Mouse (Mus musculus) limb, embryonic 10.5 days (tissue): ENCODE data around the gene Proca1. TPM values are rescaled to one million over a fixed set of nuclear protein-coding genes. Genes with fewer than 3 reads are reported as not detected.

Experiments
- DNase-seq: peaks from one replicate; pipeline ENCODE4 v3.0.0-alpha.2; 2017; ENCODE audit warnings: low spot score
- H3K27ac ChIP-seq: fragments of 300-500 bp; sonication (generic); 2 replicates; pipeline ENCODE4 v1.5.1; 2016; ENCODE audit warnings: mild to moderate bottlenecking
- H3K27me3 ChIP-seq: fragments of 300-500 bp; sonication (generic); 2 replicates; pipeline ENCODE4 v1.6.1; 2016; ENCODE audit warnings: low read depth, mild to moderate bottlenecking; ENCODE audit not compliant: poor library complexity, severe bottlenecking
- H3K36me3 ChIP-seq: fragments of 300-500 bp; sonication (generic); 2 replicates; pipeline ENCODE4 v1.6.1; 2016; ENCODE audit warnings: mild to moderate bottlenecking, moderate library complexity
- H3K4me1 ChIP-seq: fragments of 300-500 bp; sonication (generic); 2 replicates; pipeline ENCODE4 v1.6.1; 2016
- H3K4me3 ChIP-seq: fragments of 300-500 bp; sonication (generic); 2 replicates; pipeline ENCODE4 v1.5.1; 2016; ENCODE audit warnings: mild to moderate bottlenecking, moderate library complexity
- H3K9me3 ChIP-seq: fragments of 300-500 bp; sonication (generic); replicated peaks from 2 replicates; pipeline ENCODE4 v1.6.1; 2016; ENCODE audit warnings: mild to moderate bottlenecking
- WGBS: fragments of 180-500 bp; shearing (Covaris S2); methylation state at CpG from one replicate; pipeline ENCODE4 v1.1.7; 2016; 5-methylcytosine and 5-hydroxymethylcytosine counted together
- microRNA-seq: library from miRNA; unstranded; fragments of <30 nt; microRNA quantifications from one replicate; pipeline ENCODE4, GENCODE M21; 2017
- polyA plus RNA-seq: library from polyadenylated mRNA; unstranded; fragments of >200 nt; fragmentation: Nextera tagmentation; extraction: Ambion mirVana; gene quantifications from 2 replicates; pipeline ENCODE4 v1.2.1, GENCODE M21; 2016

Proca1 gene
- polyA plus RNA-seq, 1 experiment from 2014 or later = 1.6 TPM

DNA sequence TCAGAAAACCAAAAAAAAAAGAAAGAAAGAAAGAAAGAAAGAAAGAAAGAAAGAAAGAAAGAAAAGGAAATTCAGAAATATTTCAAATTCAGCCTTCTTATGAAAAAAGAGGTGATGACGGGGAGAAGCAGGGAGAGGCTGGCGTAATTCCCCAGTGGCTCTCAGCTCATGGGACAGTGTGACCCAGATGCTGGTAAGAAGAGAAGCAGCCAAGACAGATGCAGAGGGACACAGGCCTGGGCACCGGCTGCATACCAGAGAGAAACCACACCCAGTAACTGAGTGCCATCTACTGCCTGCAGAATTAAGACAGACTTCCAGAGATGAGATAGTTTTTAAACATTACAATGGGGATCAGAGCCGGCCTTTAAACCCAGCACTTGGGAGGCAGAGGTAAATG is 30.4 kb downstream of the Proca1 start:
- Histone ChIP-seq H3K4me3 (no peak overlapping the region), H3K27me3 (no peaks in the 10 kb centered on the region), H3K4me1 (no peaks in the 10 kb centered on the region), H3K9me3 (no peaks in the 10 kb centered on the region), H3K36me3 (peaks cover 100% of the 10 kb centered on the region), H3K27ac (no peak overlapping the region)
- DNase-seq = no peak
- WGBS = 93% methylated on average over 4 of the region's 4 CpGs

DNA sequence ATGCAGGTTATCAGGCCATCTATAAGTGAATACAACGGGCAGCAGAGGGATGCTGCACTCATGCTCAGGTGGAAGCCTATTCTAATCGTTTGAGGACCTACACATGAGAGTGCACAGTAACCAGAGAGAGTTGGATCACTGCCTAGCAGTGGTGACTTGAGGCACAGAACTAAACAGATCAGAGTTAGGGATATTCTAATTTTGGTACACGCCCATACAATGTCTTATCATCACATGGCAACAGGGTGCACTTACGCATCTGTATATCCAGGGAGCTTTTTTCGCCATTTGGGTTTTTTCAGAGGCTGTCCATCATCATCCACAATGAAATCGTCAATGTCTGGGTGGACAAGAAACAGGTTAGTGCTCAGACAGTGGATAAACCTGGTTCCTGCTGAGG is 38.3 kb downstream of the Proca1 start:
- Histone ChIP-seq H3K9me3 (no peaks in the 10 kb centered on the region), H3K27me3 (no peaks in the 10 kb centered on the region), H3K4me3 (no peak overlapping the region), H3K4me1 (no peaks in the 10 kb centered on the region), H3K36me3 (peaks cover 97% of the 10 kb centered on the region), H3K27ac (no peak overlapping the region)
- WGBS = 91% methylated on average over 6 of the region's 6 CpGs
- DNase-seq = no peak

GRCm38 (mm10) chr11:78240193-78240857 is 47.1 kb downstream of the Proca1 start:
- Histone ChIP-seq H3K4me3 (no peak overlapping the region), H3K9me3 (no peaks in the 10 kb centered on the region), H3K27ac (no peak overlapping the region), H3K27me3 (no peaks in the 10 kb centered on the region), H3K36me3 (peaks cover 50% of the 10 kb centered on the region), H3K4me1 (peaks cover 9% of the 10 kb centered on the region)
- no peak for DNase-seq
- WGBS = 93% methylated on average over 9 of the region's 9 CpGs

DNA sequence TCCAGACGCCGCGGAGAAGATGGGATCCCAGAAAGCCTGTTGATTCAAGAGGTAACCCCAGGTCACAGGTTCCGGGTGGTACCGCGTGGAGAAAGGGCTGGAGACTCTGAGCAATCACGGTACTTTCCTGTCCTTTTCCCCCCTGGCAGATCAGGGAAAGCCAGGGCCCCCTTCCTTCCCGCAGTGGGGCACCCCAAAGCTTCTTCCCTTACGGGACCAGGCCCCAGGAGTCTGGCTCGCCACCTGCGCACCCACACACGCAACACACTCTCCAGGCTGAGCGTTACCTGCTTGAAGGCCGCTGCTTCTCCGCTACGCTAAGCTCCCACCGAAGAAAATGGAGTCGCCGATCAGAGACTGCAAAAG is 52.1 kb downstream of the Proca1 start:
- Histone ChIP-seq H3K27me3 (no peaks in the 10 kb centered on the region), H3K36me3 (peaks cover 23% of the 10 kb centered on the region), H3K9me3 (no peaks in the 10 kb centered on the region), H3K27ac (peak overlapping the region; percentile 88), H3K4me1 (peaks cover 21% of the 10 kb centered on the region), H3K4me3 (peak overlapping the region; percentile 96)
- no peak for DNase-seq
- under 1% methylated on average over 19 of the region's 19 CpGs for WGBS

GRCm38 (mm10) chr11:78245627-78246317 is 52.6 kb downstream of the Proca1 start, which contains the start of the genes Sdf2 and Supt6:
TSS of gene Sdf2 (plus strand) at chr11:78245746.
TSS of gene Supt6 (minus strand) at chr11:78245987.
- Histone ChIP-seq H3K4me1 (peaks cover 21% of the 10 kb centered on the region), H3K9me3 (no peaks in the 10 kb centered on the region), H3K27ac (peak within 1 kb of the TSS; percentile 88), H3K27me3 (no peaks in the 10 kb centered on the region), H3K4me3 (peak within 1 kb of the TSS; percentile 96), H3K36me3 (peaks cover 23% of the 10 kb centered on the region)
- DNase-seq = peak; percentile 92
- under 1% methylated on average over 50 of the region's 50 CpGs for WGBS

DNA sequence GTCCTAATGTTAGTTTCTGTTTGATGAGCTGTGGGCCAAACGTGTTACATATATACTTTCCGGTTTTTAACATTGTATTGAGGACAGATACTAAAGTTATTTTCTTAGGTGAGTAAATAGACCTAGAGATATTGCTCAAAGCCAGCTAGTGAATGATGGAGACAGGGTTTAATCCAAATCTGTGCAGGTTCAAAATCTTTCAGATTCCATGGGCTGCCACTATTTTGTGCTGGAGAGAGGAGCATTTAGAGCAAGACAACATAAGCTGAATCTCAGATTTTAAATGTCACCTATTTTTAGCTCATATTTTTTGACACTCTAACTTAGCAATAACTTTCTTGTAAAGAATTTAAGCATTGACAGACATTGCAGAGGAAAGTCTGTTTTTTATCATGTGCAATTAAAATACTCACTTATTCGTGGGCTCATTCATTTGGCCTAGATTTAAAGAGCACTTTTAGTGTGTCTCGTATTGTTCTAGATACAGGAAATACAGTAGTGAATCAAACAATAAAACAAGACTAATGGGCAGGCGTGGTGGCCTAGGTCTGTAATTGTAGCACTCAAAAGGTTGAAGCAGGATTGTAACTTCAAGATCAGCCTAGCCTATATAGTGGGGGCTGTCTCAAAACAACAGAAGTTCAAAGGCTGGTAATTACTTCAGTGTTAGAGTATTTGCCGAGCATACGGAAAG is 53.3 kb downstream of the Proca1 start:
- Histone ChIP-seq H3K4me3 (peak overlapping the region; percentile 96), H3K9me3 (no peaks in the 10 kb centered on the region), H3K27me3 (no peaks in the 10 kb centered on the region), H3K4me1 (peaks cover 21% of the 10 kb centered on the region), H3K27ac (peak overlapping the region; percentile 88; the same call in 1 of the 2 replicates), H3K36me3 (peaks cover 26% of the 10 kb centered on the region)
- WGBS = 45% methylated on average over 7 of the region's 7 CpGs
- DNase-seq = no peak

DNA sequence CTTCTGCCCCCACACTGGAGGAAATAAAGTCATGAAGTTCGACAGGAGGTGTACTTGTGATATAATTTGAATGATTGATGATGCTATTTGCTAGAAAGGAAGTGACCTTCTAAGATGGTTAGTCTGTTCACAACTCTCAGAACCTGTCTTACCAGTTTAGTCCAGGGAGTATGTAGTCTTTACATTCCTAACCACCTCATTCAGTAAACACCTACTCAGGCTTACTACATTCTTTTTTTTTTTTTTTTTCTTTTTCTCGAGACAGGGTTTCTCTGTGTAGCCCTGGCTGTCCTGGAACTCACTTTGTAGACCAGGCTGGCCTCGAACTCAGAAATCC is 53.8 kb downstream of the Proca1 start:
- no peak for DNase-seq
- H3K4me1 ChIP-seq = peaks cover 21% of the 10 kb centered on the region
- H3K4me3 ChIP-seq = no peak overlapping the region
- no peak overlapping the region for H3K27ac ChIP-seq
- WGBS = 68% methylated on average over 3 of the region's 3 CpGs
- H3K9me3 ChIP-seq = no peaks in the 10 kb centered on the region
- no peaks in the 10 kb centered on the region for H3K27me3 ChIP-seq
- H3K36me3 ChIP-seq = peaks cover 28% of the 10 kb centered on the region

DNA sequence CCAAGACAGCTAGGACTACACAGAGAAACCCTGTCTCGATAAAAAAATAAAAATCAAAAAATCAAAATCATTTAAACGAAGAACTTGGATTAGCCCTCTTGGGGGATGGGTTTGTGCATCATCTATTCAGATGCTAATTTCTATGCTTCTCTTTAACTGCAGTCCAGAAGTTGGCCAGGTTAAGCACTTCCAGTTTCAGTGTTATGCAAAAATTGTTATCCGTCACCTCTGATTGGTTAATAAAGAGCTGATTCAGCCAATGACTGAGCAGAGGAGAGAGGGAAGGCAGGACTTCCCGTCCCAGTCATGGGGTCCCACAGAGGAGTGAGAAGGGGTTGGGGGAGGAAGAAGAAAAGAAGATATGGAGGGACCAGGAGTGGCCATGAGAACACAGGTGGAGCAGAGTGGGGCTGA is 54.5 kb downstream of the Proca1 start:
- Histone ChIP-seq H3K36me3 (peaks cover 33% of the 10 kb centered on the region), H3K4me3 (no peak overlapping the region), H3K27me3 (no peaks in the 10 kb centered on the region), H3K9me3 (no peaks in the 10 kb centered on the region), H3K27ac (no peak overlapping the region), H3K4me1 (peaks cover 21% of the 10 kb centered on the region)
- WGBS = 68% methylated on average over 4 of the region's 4 CpGs
- no peak for DNase-seq

Small RNAs within 50 kb of the gene (microRNA-seq; reads per million reads assigned to microRNA genes)
- gene Mir7653 = not detected

Other genes with a start within 250 kb of the Proca1 start
- gene Phf12, start 210.6 kb upstream of the Proca1 start, polyA plus RNA-seq = 21.0 and 23.1 TPM in 2 replicates
- 16.1 and 17.5 TPM in 2 replicates for gene Dhrs13, start 161.1 kb upstream of the Proca1 start, polyA plus RNA-seq
- 58.9 and 64.6 TPM in 2 replicates for gene Flot2, start 155.5 kb upstream of the Proca1 start, polyA plus RNA-seq
- gene Eral1, start 113.0 kb upstream of the Proca1 start, polyA plus RNA-seq = 43.4 and 45.4 TPM in 2 replicates
- gene Fam222b, start 98.7 kb upstream of the Proca1 start, polyA plus RNA-seq = 22.7 and 24.2 TPM in 2 replicates
- 178 and 181 TPM in 2 replicates for gene Traf4, start 27.8 kb upstream of the Proca1 start, polyA plus RNA-seq
- 17.3 and 19.9 TPM in 2 replicates for gene Nek8, start 16.7 kb upstream of the Proca1 start, polyA plus RNA-seq
- gene Tlcd1, start 16.7 kb upstream of the Proca1 start, polyA plus RNA-seq = 10.0 and 13.1 TPM in 2 replicates
- 1,157 and 1,293 TPM in 2 replicates for gene Rpl23a, start 9.8 kb upstream of the Proca1 start, polyA plus RNA-seq
- gene Rab34, start 5.0 kb upstream of the Proca1 start, polyA plus RNA-seq = 139 and 141 TPM in 2 replicates
- 40.9 and 43.8 TPM in 2 replicates for gene Sdf2, start 52.4 kb downstream of the Proca1 start, polyA plus RNA-seq
- 38.2 and 41.6 TPM in 2 replicates for gene Supt6, start 52.6 kb downstream of the Proca1 start, polyA plus RNA-seq
- 63.6 and 68.9 TPM in 2 replicates for gene 2610507B11Rik, start 68.4 kb downstream of the Proca1 start, polyA plus RNA-seq
- 0.31 TPM in 2 replicates for gene BC030499, start 97.4 kb downstream of the Proca1 start, polyA plus RNA-seq
- 72.8 and 84.8 TPM in 2 replicates for gene Spag5, start 108.1 kb downstream of the Proca1 start, polyA plus RNA-seq
- 2.0 and 4.3 TPM in 2 replicates for gene Aldoc, start 129.6 kb downstream of the Proca1 start, polyA plus RNA-seq
- 80.3 and 83.6 TPM in 2 replicates for gene Pigs, start 135.0 kb downstream of the Proca1 start, polyA plus RNA-seq
- gene Unc119, start 150.1 kb downstream of the Proca1 start, polyA plus RNA-seq = 77.9 and 83.0 TPM in 2 replicates
- 0.06 TPM in 1 of 2 replicates, not detected in the other for gene Foxn1, start 193.2 kb downstream of the Proca1 start, polyA plus RNA-seq
- gene Slc13a2, start 228.8 kb downstream of the Proca1 start, polyA plus RNA-seq = not detected in 2 replicates